Mouse (Mus musculus): ENCODE data around the gene Ints12. TPM values are rescaled to one million over a fixed set of nuclear protein-coding genes. Genes with fewer than 3 reads are reported as not detected.

Ints12 gene
- total and polyA plus RNA-seq, 3 experiments: 21.5 to 37.9 (median 36.2) TPM

- dilution Hi-C loops (cut with MboI; ENCODE audit: extremely low pct_ligation_motif_present, extremely low pct_unique_long_range_greater_than_20kb, low sequenced_read_pairs): no loop called here
- H3K27ac ChIP-seq (ENCODE audit: insufficient read depth, low read depth): no peak overlapping the region
- no peaks in the 10 kb centered on the region for H3K79me2 ChIP-seq (replicated peaks; ENCODE audit: control insufficient read depth, extremely low read depth, insufficient read depth, poor library complexity, severe bottlenecking)
- no peak overlapping the region for H3K4me3 ChIP-seq (replicated peaks in 1 of 3; ENCODE audit: low read depth in 2 of 3, low read length in 2 of 3, poor library complexity in 1 of 3)
- H3K27me3 ChIP-seq (replicated peaks): no peaks in the 10 kb centered on the region
- in situ Hi-C loops (cut with MboI; ENCODE audit: low pct_ligation_motif_present, low pct_unique_long_range_greater_than_20kb, low sequenced_read_pairs): no loop called here
- no peak overlapping the region for H3K4me2 ChIP-seq (ENCODE audit: insufficient read depth, low read depth, poor library complexity, severe bottlenecking)
- peaks cover 2 to 8% of the 10 kb centered on the region in 2 experiments; a peak in 2 of 4 replicates for H3K4me1 ChIP-seq (ENCODE audit: control insufficient read depth in 1 of 2, insufficient read depth in 2 of 2)
- peaks cover 3% of the 10 kb centered on the region for H3K9me3 ChIP-seq (replicated peaks; ENCODE audit: low read length)
- DNase-seq (ENCODE audit: extremely low read depth): no peak
- H3K36me3 ChIP-seq (replicated peaks in 1 of 2; ENCODE audit: control insufficient read depth in 1 of 2, insufficient read depth in 1 of 2, low read length in 1 of 2): peaks cover 13 to 18% of the 10 kb centered on the region in 2 experiments
- TF ChIP-seq MAX (IDR thresholded peaks at IDR 0.05; ENCODE audit: low read length) (no peak), BHLHE40 (IDR thresholded peaks at IDR 0.05; ENCODE audit: low read depth, low read length) (no peak), E2F4 (IDR thresholded peaks at IDR 0.05; ENCODE audit: insufficient replicate concordance, low read depth, low read length) (no peak), SIN3A (IDR thresholded peaks at IDR 0.05; ENCODE audit: low read length) (no peak), POLR2A (IDR thresholded peaks at IDR 0.05; ENCODE audit: low read depth, low read length) (no peak), GABPA (IDR thresholded peaks at IDR 0.05; ENCODE audit: insufficient replicate concordance, low read depth, low read length) (no peak), CHD2 (IDR thresholded peaks at IDR 0.05; ENCODE audit: low read length) (no peak), POLR2AphosphoS2 (IDR thresholded peaks at IDR 0.05; ENCODE audit: low read depth, low read length) (no peak), RAD21 (IDR thresholded peaks at IDR 0.05; ENCODE audit: low read depth, low read length) (no peak), TCF12 (IDR thresholded peaks at IDR 0.05; ENCODE audit: low read depth, low read length) (no peak), MAFK (IDR thresholded peaks at IDR 0.05; ENCODE audit: insufficient replicate concordance, low read length) (no peak), USF1 (IDR thresholded peaks at IDR 0.05; ENCODE audit: low read depth, low read length) (no peak), MXI1 (IDR thresholded peaks at IDR 0.05; ENCODE audit: low read depth, low read length) (no peak), ZKSCAN1 (IDR thresholded peaks at IDR 0.05; ENCODE audit: borderline replicate concordance, low read depth, low read length) (no peak), ELF1 (IDR thresholded peaks at IDR 0.05; ENCODE audit: low read depth, low read length) (no peak)
- no peak overlapping the region for H3K9ac ChIP-seq (ENCODE audit: insufficient read depth, low read depth)
These were observed 21.6 kb downstream of the Ints12 start for GRCm38 (mm10) chr3:133113281-133113680.

GRCm38 (mm10) chr3:133131372-133131771 is 39.7 kb downstream of the Ints12 start:
- Histone ChIP-seq H3K79me2 (replicated peaks; ENCODE audit: control insufficient read depth, extremely low read depth, insufficient read depth, poor library complexity, severe bottlenecking) (no peaks in the 10 kb centered on the region), H3K9ac (ENCODE audit: insufficient read depth, low read depth) (no peak overlapping the region), H3K36me3 (replicated peaks in 1 of 2; ENCODE audit: control insufficient read depth in 1 of 2, insufficient read depth in 1 of 2, low read length in 1 of 2) (no peaks in the 10 kb centered on the region), H3K4me1 (ENCODE audit: control insufficient read depth in 1 of 2, insufficient read depth in 2 of 2) (0 out of 4 replicates have a peak, but pooled peaks cover 0 to 4% of the 10 kb centered on the region in 2 experiments), H3K9me3 (replicated peaks; ENCODE audit: low read length) (no peaks in the 10 kb centered on the region), H3K27me3 (replicated peaks) (no peaks in the 10 kb centered on the region), H3K4me3 (replicated peaks in 1 of 3; ENCODE audit: low read depth in 2 of 3, low read length in 2 of 3, poor library complexity in 1 of 3) (no peak overlapping the region), H3K4me2 (ENCODE audit: insufficient read depth, low read depth, poor library complexity, severe bottlenecking) (no peak overlapping the region), H3K27ac (ENCODE audit: insufficient read depth, low read depth) (no peak overlapping the region)
- DNase-seq (ENCODE audit: extremely low read depth): no peak
- in situ Hi-C loops (cut with MboI; ENCODE audit: low pct_ligation_motif_present, low pct_unique_long_range_greater_than_20kb, low sequenced_read_pairs): no loop called here
- TF ChIP-seq CTCF (conservative IDR thresholded peaks at IDR 0.05 in 1 of 2, IDR thresholded peaks at IDR 0.05 in 1 of 2; ENCODE audit: low read depth in 2 of 2, low read length in 2 of 2) (no peak), SIN3A (IDR thresholded peaks at IDR 0.05; ENCODE audit: low read length) (no peak), IRF4 (IDR thresholded peaks at IDR 0.05; ENCODE audit: low read depth, low read length) (no peak), MAFK (IDR thresholded peaks at IDR 0.05; ENCODE audit: insufficient replicate concordance, low read length) (peak; percentile 85)
- dilution Hi-C loops (cut with MboI; ENCODE audit: extremely low pct_ligation_motif_present, extremely low pct_unique_long_range_greater_than_20kb, low sequenced_read_pairs): no loop called here
